Mouse (Mus musculus) liver, adult 2 months (tissue): ENCODE measurements around the gene Slc9a4. TPM values are rescaled to one million over a fixed set of nuclear protein-coding genes. Genes with fewer than 3 reads are reported as not detected.
A peak's percentile ranks its signal among the peaks of the same experiment; 100 is the strongest.
"Not testable (repeated sequence)": the region's sequence is repeated elsewhere in the genome, so short reads cannot be mapped to it uniquely, and the experiment has no call there.

Experiments
- DNase-seq: peaks from one replicate; pipeline ENCODE4 v3.0.0-alpha.2; 2011; ENCODE audit warnings: low read depth, low spot score; ENCODE audit errors: extremely low read depth
- H3K27ac ChIP-seq: fragments of 200-500 bp; replicated peaks from 2 replicates; pipeline ENCODE4 v1.5.1; 2012; ENCODE audit warnings: low read depth, mild to moderate bottlenecking, control low read depth, inconsistent platforms, low read length; ENCODE audit not compliant: insufficient read depth
- H3K27me3 ChIP-seq: fragments of 200-500 bp; 2 replicates; pipeline ENCODE4 v1.6.1; 2012; ENCODE audit warnings: mild to moderate bottlenecking, moderate library complexity, low read length, inconsistent platforms; ENCODE audit not compliant: control insufficient read depth, insufficient read depth
- H3K36me3 ChIP-seq: fragments of 200-500 bp; 2 replicates; pipeline ENCODE4 v1.6.1; 2012; ENCODE audit warnings: low read length, inconsistent platforms; ENCODE audit not compliant: control insufficient read depth, insufficient read depth
- H3K4me1 ChIP-seq: fragments of 200-500 bp; 2 replicates; pipeline ENCODE4 v1.6.1; 2011; ENCODE audit warnings: low read length; ENCODE audit not compliant: control insufficient read depth, insufficient read depth
- H3K4me3 ChIP-seq: fragments of 200-500 bp; 2 replicates; pipeline ENCODE4 v1.5.1; 2011; ENCODE audit warnings: low read depth, mild to moderate bottlenecking, control low read depth, low read length, moderate library complexity; ENCODE audit not compliant: insufficient read depth
- H3K79me2 ChIP-seq: fragments of 200-500 bp; 2 replicates; pipeline ENCODE4 v1.6.1; 2012; ENCODE audit warnings: inconsistent platforms, mild to moderate bottlenecking, low read length, moderate library complexity; ENCODE audit not compliant: control insufficient read depth, insufficient read depth
- H3K9ac ChIP-seq: fragments of 200-500 bp; 2 replicates; pipeline ENCODE4 v1.6.1; 2012; ENCODE audit warnings: low read depth, mild to moderate bottlenecking, control low read depth, inconsistent platforms, low read length
- CTCF ChIP-seq: fragments of 200-500 bp; IDR thresholded peaks from 2 replicates; pipeline ENCODE4 v1.5.1; 2011; ENCODE audit warnings: low read depth, low read length, control low read depth
- POLR2A ChIP-seq: fragments of 200-500 bp; IDR thresholded peaks from 2 replicates; pipeline ENCODE4 v1.6.1; 2011; ENCODE audit warnings: low read length, control low read depth; ENCODE audit not compliant: insufficient read depth; ENCODE audit errors: extremely low read depth
- WGBS: fragments of 180-500 bp; shearing (Covaris S2); methylation state at CpG from one replicate; pipeline ENCODE4 v1.1.7; 2018; 5-methylcytosine and 5-hydroxymethylcytosine counted together
- polyA plus RNA-seq: library from polyadenylated mRNA; depleted of rRNA; stranded (reverse); fragments of >200 nt; gene quantifications from 2 replicates; pipeline ENCODE4 v1.2.3, GENCODE M21; 2012
- total RNA-seq: library from RNA; depleted of rRNA; stranded (reverse); fragments of >200 nt; gene quantifications from 2 replicates; pipeline ENCODE4 v1.2.3, GENCODE M21; 2014

Gene Slc9a4
- total and polyA plus RNA-seq, 2 experiments, result 0.18 TPM; not detected in 1

DNA sequence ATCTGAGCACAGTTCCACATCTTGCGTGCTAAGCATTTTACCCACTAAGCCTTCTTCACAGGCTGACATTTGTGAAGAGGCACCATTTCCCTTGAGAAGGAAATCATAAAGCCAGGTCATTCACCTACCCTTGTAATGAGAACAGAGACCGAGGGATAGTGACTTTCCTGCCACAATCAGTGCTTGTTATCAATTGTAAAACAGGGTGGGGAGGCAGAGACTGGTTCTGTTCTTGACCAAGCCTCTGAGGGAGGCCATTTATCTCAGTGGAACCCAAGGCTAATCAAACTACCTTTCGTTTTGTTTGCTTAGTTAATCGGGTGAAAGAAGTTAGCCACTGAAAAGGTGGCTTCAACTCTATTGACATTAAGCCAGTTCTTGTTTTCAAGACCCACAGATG is 77.2 kb downstream of the Slc9a4 start:
- H3K79me2 ChIP-seq, result no peaks in the 10 kb centered on the region
- H3K27me3 ChIP-seq, result no peaks in the 10 kb centered on the region
- no peak overlapping the region for H3K4me3 ChIP-seq
- no peaks in the 10 kb centered on the region for H3K36me3 ChIP-seq
- 35% methylated on average over 4 of the region's 4 CpGs for WGBS
- no peaks in the 10 kb centered on the region for H3K4me1 ChIP-seq
- no peak overlapping the region for H3K9ac ChIP-seq
- TF ChIP-seq CTCF, result no peak
- TF ChIP-seq POLR2A, result no peak
- DNase-seq, result no peak
- no peak overlapping the region for H3K27ac ChIP-seq

GRCm38 (mm10) chr1:40657978-40658496 is 78.2 kb downstream of the Slc9a4 start:
- no peaks in the 10 kb centered on the region for H3K4me1 ChIP-seq
- TF ChIP-seq POLR2A (no peak), CTCF (no peak)
- H3K9ac ChIP-seq, result no peak overlapping the region
- H3K36me3 ChIP-seq, result no peaks in the 10 kb centered on the region
- no peak overlapping the region for H3K27ac ChIP-seq
- H3K4me3 ChIP-seq, result no peak overlapping the region
- H3K27me3 ChIP-seq, result no peaks in the 10 kb centered on the region
- WGBS, result 48% methylated on average over 8 of the region's 8 CpGs
- DNase-seq, result peak; percentile 23
- no peaks in the 10 kb centered on the region for H3K79me2 ChIP-seq

DNA sequence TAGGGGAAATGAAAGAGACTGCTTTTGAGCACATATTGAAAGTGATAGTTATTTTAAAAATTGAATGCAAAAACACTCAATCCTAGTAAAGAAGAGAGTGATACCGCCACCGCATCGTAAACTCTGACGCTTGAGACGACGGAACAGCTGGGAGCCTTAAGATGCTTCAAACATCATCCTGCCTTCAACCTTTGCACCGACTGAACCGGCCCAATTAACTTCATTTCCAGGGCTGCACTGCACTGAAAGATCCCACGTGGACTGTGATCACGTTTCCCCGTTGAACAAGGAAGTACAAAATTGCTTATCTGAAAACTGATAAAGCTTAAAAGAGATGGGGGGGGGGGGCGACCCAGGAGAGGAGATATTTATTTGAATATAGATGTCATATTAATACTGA is 79.1 kb downstream of the Slc9a4 start:
- H3K9ac ChIP-seq, result no peak overlapping the region
- 49% methylated on average over 12 of the region's 12 CpGs for WGBS
- H3K4me3 ChIP-seq, result no peak overlapping the region
- no peaks in the 10 kb centered on the region for H3K27me3 ChIP-seq
- H3K4me1 ChIP-seq, result no peaks in the 10 kb centered on the region
- no peak overlapping the region for H3K27ac ChIP-seq
- no peaks in the 10 kb centered on the region for H3K36me3 ChIP-seq
- DNase-seq, result no peak
- no peaks in the 10 kb centered on the region for H3K79me2 ChIP-seq
- TF ChIP-seq POLR2A, result no peak
- no peak for TF ChIP-seq CTCF

DNA sequence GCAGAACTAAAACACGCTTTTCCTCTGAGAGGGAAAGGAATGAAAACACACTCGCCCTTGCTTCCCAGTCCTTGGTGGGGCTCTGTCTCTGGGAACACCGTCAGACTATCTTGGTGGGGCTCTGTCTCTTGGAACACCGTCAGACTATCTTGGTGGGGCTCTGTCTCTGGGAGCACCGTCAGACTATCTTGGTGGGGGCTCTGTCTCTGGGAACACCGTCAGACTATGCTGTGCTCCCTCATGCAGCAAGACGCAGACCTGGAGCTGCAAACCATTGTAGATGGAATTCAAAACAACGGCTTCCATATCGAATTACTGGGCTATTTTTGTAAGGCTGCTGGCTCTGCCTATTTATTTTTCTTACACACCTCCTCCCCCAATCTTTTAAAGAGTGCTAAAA is 79.6 kb downstream of the Slc9a4 start:
- H3K36me3 ChIP-seq, result no peaks in the 10 kb centered on the region
- DNase-seq, result no peak
- TF ChIP-seq CTCF, result no peak
- no peaks in the 10 kb centered on the region for H3K4me1 ChIP-seq
- no peaks in the 10 kb centered on the region for H3K27me3 ChIP-seq
- no peak overlapping the region for H3K4me3 ChIP-seq
- no peaks in the 10 kb centered on the region for H3K79me2 ChIP-seq
- WGBS, result 53% methylated on average over 9 of the region's 9 CpGs
- no peak overlapping the region for H3K9ac ChIP-seq
- H3K27ac ChIP-seq, result no peak overlapping the region

DNA sequence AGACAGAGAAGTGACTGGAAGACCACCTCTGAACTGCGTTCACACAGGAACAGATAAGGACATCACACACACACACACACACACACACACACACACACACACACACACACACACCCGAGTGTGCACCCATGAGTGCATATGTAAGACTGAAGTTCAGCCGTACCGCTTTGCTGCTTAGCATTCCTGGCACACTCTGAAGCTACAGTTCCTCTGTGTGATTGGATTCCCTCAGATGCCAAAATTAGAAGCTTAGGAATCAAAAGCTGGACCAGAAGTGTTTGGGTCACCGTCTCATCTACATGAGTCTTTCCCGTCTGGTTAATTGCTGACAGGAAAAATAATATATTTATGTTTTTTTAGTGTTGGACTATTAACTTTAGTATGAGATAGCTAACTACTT is 81.0 kb downstream of the Slc9a4 start:
- Histone ChIP-seq H3K36me3 (no peaks in the 10 kb centered on the region), H3K79me2 (no peaks in the 10 kb centered on the region), H3K4me3 (no peak overlapping the region), H3K4me1 (no peaks in the 10 kb centered on the region), H3K27ac (no peak overlapping the region), H3K9ac (no peak overlapping the region), H3K27me3 (no peaks in the 10 kb centered on the region)
- 78% methylated on average over 6 of the region's 6 CpGs for WGBS
- DNase-seq, result no peak
- TF ChIP-seq POLR2A (no peak), CTCF (no peak)

- H3K27ac ChIP-seq, result no peak overlapping the region
- DNase-seq, result no peak
- H3K4me1 ChIP-seq, result no peaks in the 10 kb centered on the region
- WGBS, result 28% methylated on average over 12 of the region's 12 CpGs
- no peak for TF ChIP-seq POLR2A
- no peak for TF ChIP-seq CTCF
- H3K4me3 ChIP-seq, result no peak overlapping the region
- no peaks in the 10 kb centered on the region for H3K79me2 ChIP-seq
- H3K9ac ChIP-seq, result no peak overlapping the region
- no peaks in the 10 kb centered on the region for H3K36me3 ChIP-seq
- H3K27me3 ChIP-seq, result no peaks in the 10 kb centered on the region
These were observed 85.8 kb downstream of the Slc9a4 start for GRCm38 (mm10) chr1:40665401-40666370.

DNA sequence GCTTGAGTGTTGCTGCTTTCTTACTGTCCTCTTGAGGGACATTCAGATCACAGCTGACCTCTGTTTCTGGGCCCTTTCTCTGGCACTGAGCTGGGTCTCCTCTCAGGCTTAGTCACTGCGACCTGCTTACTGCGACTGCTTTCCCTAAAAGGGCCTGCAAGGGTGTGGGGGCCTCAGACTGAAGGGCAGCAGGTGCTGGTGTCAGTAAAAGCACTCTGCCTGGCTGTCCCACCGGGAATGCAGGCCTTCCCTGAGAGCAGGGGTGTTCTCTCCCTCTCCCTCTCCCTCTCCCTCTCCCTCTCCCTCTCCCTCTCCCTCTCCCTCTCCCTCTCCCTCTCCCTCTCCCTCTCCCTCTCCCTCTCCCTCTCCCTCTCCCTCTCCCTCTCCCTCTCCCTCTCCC is 87.6 kb downstream of the Slc9a4 start:
- DNase-seq, H3K36me3 ChIP-seq, H3K79me2 ChIP-seq, H3K27ac ChIP-seq, H3K4me3 ChIP-seq, H3K9ac ChIP-seq, H3K4me1 ChIP-seq, H3K27me3 ChIP-seq: not testable (repeated sequence)
- 34% methylated on average over 3 of the region's 3 CpGs for WGBS
